In genomic region chr4:136602018-136602554, GRCm38 (mm10) we compare ENCODE assay signal across 8 mouse cellular contexts. TPM values are rescaled to one million over a fixed set of nuclear protein-coding genes. Genes with fewer than 3 reads are reported as not detected.
A peak's percentile ranks its signal among the peaks of the same experiment; 100 is the strongest.
DNase-seq lines count a peak whose midpoint lies in the region; ATAC-seq lines count a peak whose summit lies in the region.

No protein-coding gene starts in this region.

- 0 out of 2 replicates have a peak, but pooled peaks cover 3% of the 10 kb centered on the region for H3K36me3 ChIP-seq in forebrain, embryonic 12.5 days (replicated peaks)
- no peaks in the 10 kb centered on the region for H3K36me3 ChIP-seq in hindbrain, embryonic 11.5 days (ENCODE audit: control insufficient read depth, insufficient read depth, low read length)
- H3K36me3 ChIP-seq in midbrain, embryonic 10.5 days, result peaks cover 23% of the 10 kb centered on the region

- H3K27ac ChIP-seq in forebrain, embryonic 12.5 days, result peak overlapping the region; percentile 98
- H3K27ac ChIP-seq in hindbrain, embryonic 11.5 days (ENCODE audit: low read depth, low read length), result peak overlapping the region; percentile 94
- H3K27ac ChIP-seq in midbrain, embryonic 10.5 days (replicated peaks), result peak overlapping the region; percentile 99

- H3K4me1 ChIP-seq in forebrain, embryonic 12.5 days, result peaks cover 18% of the 10 kb centered on the region
- H3K4me1 ChIP-seq in hindbrain, embryonic 11.5 days (replicated peaks; ENCODE audit: control insufficient read depth, insufficient read depth, low read length), result no peaks in the 10 kb centered on the region; the same call in 1 of the 2 replicates
- H3K4me1 ChIP-seq in midbrain, embryonic 10.5 days, result peaks cover 17% of the 10 kb centered on the region

- intact Hi-C loops in left cerebral cortex, postnatal 25 days (cut with DNase I), result loop anchor here (1.0 kb wide), 1 partner anchor 147 kb away; no protein-coding TSS in a partner anchor

- WGBS in forebrain, embryonic 12.5 days, result 0% methylated on average over 47 of the region's 68 CpGs
- under 1% methylated on average over 48 of the region's 68 CpGs for WGBS in hindbrain, embryonic 11.5 days
- under 1% methylated on average over 68 of the region's 68 CpGs for WGBS in midbrain, embryonic 10.5 days

- peak overlapping the region; percentile 98 for H3K4me3 ChIP-seq in forebrain, embryonic 12.5 days (replicated peaks)
- H3K4me3 ChIP-seq in hindbrain, embryonic 11.5 days (ENCODE audit: low read depth, low read length), result peak overlapping the region; percentile 99
- H3K4me3 ChIP-seq in midbrain, embryonic 10.5 days, result peak overlapping the region; percentile 99

- H3K27me3 ChIP-seq in forebrain, embryonic 12.5 days, result no peaks in the 10 kb centered on the region
- no peaks in the 10 kb centered on the region for H3K27me3 ChIP-seq in hindbrain, embryonic 11.5 days (ENCODE audit: control insufficient read depth, insufficient read depth, low read length)
- H3K27me3 ChIP-seq in midbrain, embryonic 10.5 days (ENCODE audit: low read depth, poor library complexity, severe bottlenecking), result no peaks in the 10 kb centered on the region

- peak; percentile 67 for ATAC-seq in forebrain, embryonic 12.5 days (ENCODE audit: low FRiP score)
- peak; percentile 74 for ATAC-seq in hindbrain, embryonic 11.5 days (ENCODE audit: low FRiP score)

- no peaks in the 10 kb centered on the region for H3K9me3 ChIP-seq in forebrain, embryonic 12.5 days
- H3K9me3 ChIP-seq in hindbrain, embryonic 11.5 days (ENCODE audit: control insufficient read depth, low read length), result no peaks in the 10 kb centered on the region
- H3K9me3 ChIP-seq in midbrain, embryonic 10.5 days (replicated peaks), result no peaks in the 10 kb centered on the region

- peak overlapping the region; percentile 100 for H3K9ac ChIP-seq in forebrain, embryonic 12.5 days
- H3K9ac ChIP-seq in hindbrain, embryonic 11.5 days (ENCODE audit: low read depth, low read length), result peak overlapping the region; percentile 99

- peak overlapping the region; percentile 63 for H3K4me2 ChIP-seq in forebrain, embryonic 12.5 days
- peak overlapping the region; percentile 50 for H3K4me2 ChIP-seq in hindbrain, embryonic 11.5 days (replicated peaks; ENCODE audit: low read depth, low read length)

- DNase-seq in kidney, adult 11 months, result peak; percentile 22
- DNase-seq in kidney, adult 18-20 months, result no peak
- peak; percentile 47 for DNase-seq in c-Kit-negative CD71-positive TER-119-positive erythroid progenitor cells, embryonic 14.5 days (ENCODE audit: low read depth, low spot score)
- peak; percentile 75 for DNase-seq in hindbrain, embryonic 11.5 days (ENCODE audit: low spot score)
- DNase-seq in left cerebral cortex, postnatal 25 days (ENCODE audit: low spot score in 2 of 2), result peak; percentile 30 to 36
- DNase-seq in midbrain, embryonic 10.5 days (ENCODE audit: low spot score), result peak; percentile 68
- peak; percentile 7 to 34 for DNase-seq in spleen, postnatal 36 days (ENCODE audit: low spot score in 2 of 2)

RNA-seq across cellular contexts. Expression of gene Kdm1a, which starts 0.4 kb away (rescaled TPM):
- polyA plus RNA-seq in forebrain, embryonic 12.5 days (2016; fragmentation: Nextera tagmentation; extraction: Ambion mirVana), result 105 and 111 TPM in 2 replicates
- 91.7 and 102 TPM in 2 replicates for polyA plus RNA-seq in hindbrain, embryonic 11.5 days (2014; fragmentation: Nextera tagmentation; extraction: Ambion mirVana)
- 10 to 100 TPM; 93.2 to 97.2 TPM for total RNA-seq in left cerebral cortex, postnatal 25 days (2021)
- 51.4 and 55.2 TPM in 2 replicates for polyA plus RNA-seq in midbrain, embryonic 10.5 days (2016; fragmentation: Nextera tagmentation; extraction: Ambion mirVana)

RNA-seq across cellular contexts. Expression of gene Tex46, which starts 8.2 kb away (rescaled TPM):
- not detected in 2 replicates for polyA plus RNA-seq in forebrain, embryonic 12.5 days (2016; fragmentation: Nextera tagmentation; extraction: Ambion mirVana)
- polyA plus RNA-seq in hindbrain, embryonic 11.5 days (2014; fragmentation: Nextera tagmentation; extraction: Ambion mirVana), result not detected in 2 replicates
- total RNA-seq in left cerebral cortex, postnatal 25 days (2021), result not detected
- polyA plus RNA-seq in midbrain, embryonic 10.5 days (2016; fragmentation: Nextera tagmentation; extraction: Ambion mirVana), result not detected in 2 replicates

RNA-seq across cellular contexts. Expression of gene Lactbl1, which starts 20.3 kb away (rescaled TPM):
- polyA plus RNA-seq in forebrain, embryonic 12.5 days (2016; fragmentation: Nextera tagmentation; extraction: Ambion mirVana), result 0.08 TPM in 1 of 2 replicates, not detected in the other
- not detected in 2 replicates for polyA plus RNA-seq in hindbrain, embryonic 11.5 days (2014; fragmentation: Nextera tagmentation; extraction: Ambion mirVana)
- total RNA-seq in left cerebral cortex, postnatal 25 days (2021), result not detected
- polyA plus RNA-seq in midbrain, embryonic 10.5 days (2016; fragmentation: Nextera tagmentation; extraction: Ambion mirVana), result 0.06 TPM in 1 of 2 replicates, not detected in the other
